Mouse (Mus musculus): Measurements from ENCODE around the gene Cdc123.

- no peak for TF ChIP-seq POLR2A (IDR thresholded peaks at IDR 0.05; ENCODE audit: insufficient read depth, low read length)
- no peak for TF ChIP-seq CTCF (IDR thresholded peaks at IDR 0.05; ENCODE audit: low read depth, low read length)
- TF ChIP-seq EP300 (IDR thresholded peaks at IDR 0.05; ENCODE audit: insufficient read depth, low read depth, low read length), result no peak
These were observed 20.3 kb downstream of the Cdc123 start for GRCm38 (mm10) chr2:5824685-5825084.

Data from ES-Bruce4 (cell line).